Mouse (Mus musculus): ENCODE measurements around the gene Grn. TPM values are rescaled to one million over a fixed set of nuclear protein-coding genes. Genes with fewer than 3 reads are reported as not detected.

The Grn gene
- total RNA-seq, 2 experiments from 2014 or later: 170 to 175 TPM

DNA sequence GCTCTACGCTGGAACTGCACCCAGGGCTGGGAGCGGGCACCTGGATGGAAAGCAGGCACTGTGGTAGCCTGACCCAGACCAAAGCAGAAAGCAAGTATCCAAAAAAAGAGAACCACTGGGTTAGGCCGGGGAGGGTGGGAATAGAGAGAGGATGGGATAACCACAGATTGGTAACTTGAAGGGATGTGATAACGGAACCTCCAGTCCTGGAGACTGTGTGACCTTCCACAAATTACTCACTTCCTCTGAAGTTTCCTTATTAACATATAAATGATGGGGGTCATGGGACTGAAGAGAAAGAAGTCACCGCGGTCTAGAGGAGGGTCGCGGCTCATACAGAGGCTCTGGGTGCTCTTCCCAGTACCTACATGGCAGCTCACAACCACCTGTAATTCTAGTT lies 10.1 kb downstream of the Grn start:
- DNase-seq (ENCODE audit: low spot score in 2 of 2): no peak

DNA sequence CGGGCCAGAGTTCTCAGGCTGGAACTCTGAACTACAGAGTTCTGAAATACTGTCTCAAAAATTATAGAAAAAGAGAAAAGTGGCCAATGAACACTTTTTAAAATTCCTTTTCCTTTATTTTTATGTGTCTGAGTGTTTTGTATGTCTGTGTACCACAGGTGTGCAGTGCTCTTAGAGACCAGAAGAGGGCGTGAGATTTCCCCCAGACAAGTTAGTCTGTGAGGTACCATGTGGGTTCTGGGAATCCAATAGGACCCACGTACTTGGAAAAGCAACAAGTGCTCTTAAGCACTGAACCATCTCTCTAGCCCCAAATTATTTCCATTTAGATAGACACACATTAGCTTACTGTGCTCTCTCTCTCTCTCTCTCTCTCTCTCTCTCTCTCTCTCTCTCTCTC lies 11.3 kb downstream of the Grn start:
- no peak for DNase-seq (ENCODE audit: low spot score in 2 of 2)

DNA sequence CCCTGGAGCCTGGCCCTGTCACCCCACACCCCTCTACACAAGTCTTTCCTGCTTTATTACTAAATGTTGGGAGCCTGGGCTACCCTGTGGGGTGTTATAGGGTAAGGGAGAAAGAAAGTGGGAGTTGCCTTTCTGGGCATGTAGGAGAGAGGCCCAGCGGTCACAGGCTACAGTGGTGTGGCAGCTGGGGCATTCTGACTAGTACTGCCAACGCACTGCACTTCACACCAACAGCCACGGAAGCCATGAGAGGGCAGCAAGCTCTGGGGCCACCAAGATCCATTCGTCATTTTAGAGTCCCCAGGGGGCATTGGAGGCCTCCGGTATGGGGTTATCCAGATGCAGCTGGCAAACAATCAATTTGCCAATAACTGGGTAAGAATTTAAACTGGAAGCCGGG lies 12.0 kb downstream of the Grn start:
- no peak for DNase-seq (ENCODE audit: low spot score in 2 of 2)

DNA sequence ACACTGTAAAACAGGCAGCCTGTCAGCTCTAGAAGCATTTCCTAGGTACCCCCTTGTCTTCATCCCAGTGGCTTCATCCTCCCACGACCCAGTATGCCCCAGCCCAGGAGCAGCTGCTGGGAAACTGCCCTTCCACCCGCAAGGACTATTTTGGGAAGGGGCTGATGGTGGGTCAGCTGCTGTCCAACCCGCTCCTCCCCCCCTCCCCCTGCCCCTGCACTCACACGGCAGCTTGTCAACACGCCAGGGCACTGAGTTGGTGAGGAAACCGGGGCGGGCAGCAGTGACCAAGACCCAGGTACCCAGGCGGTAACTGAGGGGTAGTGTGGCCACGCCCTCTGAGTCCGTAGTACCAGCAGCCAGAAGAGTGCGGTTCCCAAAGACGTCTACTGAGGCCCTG lies 13.6 kb downstream of the Grn start:
- DNase-seq (ENCODE audit: low spot score in 2 of 2): no peak

DNA sequence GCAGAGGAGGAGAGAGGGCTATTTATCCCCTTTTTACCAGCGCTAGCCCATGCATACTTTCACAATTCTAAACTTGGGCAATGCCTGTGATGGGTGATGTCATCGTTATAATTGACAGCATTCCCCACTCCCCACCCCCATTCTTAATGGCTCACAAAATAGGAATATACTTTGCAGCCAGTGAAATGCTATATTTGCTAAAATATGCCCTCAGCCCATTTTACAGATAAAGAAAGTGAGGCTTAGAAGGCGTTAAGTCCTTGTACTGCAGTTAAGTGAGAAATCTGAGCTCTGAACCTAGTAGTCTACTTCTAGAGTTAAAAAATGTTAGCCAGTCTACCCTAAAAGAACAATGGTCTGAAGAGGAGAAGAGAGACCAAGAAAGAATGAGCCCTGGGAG lies 14.2 kb downstream of the Grn start:
- no peak for DNase-seq (ENCODE audit: low spot score in 2 of 2)

DNA sequence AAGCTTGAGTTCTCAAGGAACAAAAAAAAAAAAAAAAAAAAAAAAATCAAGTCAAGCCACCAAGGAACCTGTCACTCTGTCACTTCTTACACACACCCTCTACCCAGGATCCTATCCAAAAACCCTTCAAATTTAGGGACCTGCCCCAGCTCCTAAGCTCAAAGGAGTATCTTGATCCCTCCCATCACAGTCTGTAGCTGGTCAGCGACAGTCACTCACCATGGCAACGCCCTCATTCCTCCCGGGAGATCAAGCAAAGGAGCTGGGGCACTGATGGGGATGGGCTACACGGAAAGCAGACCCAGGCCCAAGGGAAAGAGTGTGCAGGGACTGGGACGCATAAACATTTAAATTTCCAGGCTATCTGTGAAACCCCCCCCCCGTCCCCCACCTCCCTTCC lies 14.7 kb downstream of the Grn start:
- no peak for DNase-seq (ENCODE audit: low spot score in 2 of 2)

DNA sequence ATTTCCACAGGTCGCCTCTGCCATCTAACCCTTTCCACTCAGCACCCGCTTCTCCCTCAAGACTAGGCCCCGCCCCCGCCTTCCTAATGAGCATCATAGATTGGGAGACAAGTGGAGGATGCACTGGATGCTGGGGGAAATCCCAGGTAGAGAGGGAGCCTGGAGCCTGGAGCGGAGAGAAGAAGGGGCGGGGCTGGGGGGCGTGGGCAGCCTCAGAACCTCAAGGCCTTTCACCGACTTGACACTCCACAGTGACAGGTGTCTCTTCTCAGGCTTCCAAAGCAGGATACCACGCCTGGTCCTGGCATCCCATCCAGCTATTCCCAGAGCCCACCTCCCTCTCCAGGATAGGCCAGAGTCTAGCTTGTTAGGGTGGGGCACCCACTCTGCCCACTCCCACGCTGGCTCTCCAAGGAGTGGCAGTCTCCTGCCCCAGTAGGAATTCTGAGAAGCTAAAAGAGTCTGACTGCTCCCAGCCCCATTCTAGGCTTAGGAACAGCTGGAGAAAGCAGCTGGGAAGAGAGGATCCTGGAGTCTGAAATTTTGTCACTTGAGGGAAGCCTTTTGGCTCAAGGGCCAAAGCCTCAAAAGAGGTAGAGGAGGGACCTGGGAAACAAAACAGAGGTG lies 15.3 kb downstream of the Grn start:
- DNase-seq (ENCODE audit: low spot score in 2 of 2): no peak

DNA sequence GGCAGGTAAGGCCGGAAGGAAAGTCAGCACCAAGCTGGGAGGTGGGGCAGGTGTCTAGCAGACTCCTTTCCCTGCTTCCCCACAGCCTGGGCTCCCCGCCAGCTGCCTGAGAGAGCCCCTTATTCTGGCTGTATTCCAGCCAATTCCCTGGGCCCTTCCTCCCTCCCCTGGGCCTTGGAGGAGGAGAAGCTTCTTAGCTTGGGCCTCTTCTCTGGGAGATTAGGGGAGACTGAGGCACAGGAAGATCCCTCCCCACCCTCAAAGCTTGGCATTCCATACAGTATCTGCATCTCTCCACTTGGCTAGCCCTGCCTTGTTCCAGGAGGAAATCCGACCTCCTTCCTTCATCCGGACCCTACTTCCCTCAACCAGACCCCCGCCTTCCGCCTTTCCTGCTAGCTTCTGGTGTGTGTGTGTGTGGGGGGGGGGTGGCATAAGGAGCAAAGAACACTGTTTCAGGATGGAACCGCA lies 15.8 kb downstream of the Grn start:
- no peak for DNase-seq (ENCODE audit: low spot score in 2 of 2)

DNA sequence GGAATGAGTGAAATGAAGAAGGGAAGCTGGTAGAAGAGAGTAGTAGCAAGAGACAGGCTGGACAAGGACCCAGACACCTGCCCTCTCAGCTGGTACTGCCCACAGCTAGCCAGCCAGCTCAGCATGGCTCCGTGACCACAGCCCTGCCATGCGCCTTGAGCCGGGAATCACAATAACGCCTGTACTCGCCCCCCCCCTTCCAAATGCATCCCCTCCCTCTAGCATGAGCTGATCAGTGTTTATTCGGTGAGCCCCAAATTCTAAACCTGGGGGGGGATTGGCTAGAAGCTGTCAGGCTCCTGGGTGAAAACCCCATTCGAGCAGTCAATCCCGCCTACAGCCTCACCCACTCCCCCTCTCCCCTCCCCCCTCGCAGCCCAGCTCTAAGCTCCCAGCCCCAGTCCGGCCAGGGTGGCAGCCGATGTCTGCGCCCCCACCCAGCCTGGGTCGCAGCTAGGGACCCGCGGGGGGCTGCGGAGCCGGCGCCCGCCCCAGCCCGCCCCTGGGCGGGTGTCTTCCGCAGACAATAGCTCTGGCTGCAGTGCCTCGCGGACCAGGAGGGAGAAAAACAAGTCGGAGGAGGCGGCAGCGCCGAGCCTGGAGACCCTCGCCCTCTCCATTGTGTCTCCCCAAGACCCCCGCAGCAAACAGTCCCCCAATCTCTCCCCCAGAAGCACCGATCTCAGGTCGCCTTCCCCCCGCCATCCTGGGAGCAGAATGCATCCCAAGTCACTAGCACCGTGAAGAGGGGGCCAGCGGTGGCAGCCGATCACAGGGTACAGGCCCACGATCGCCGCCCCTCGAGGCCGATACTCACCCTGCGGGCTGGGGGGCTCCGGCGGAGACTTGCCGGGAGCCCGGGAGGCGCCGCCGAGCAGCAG lies 16.7 kb downstream of the Grn start:
- no peak for DNase-seq (ENCODE audit: low spot score in 2 of 2)

DNA sequence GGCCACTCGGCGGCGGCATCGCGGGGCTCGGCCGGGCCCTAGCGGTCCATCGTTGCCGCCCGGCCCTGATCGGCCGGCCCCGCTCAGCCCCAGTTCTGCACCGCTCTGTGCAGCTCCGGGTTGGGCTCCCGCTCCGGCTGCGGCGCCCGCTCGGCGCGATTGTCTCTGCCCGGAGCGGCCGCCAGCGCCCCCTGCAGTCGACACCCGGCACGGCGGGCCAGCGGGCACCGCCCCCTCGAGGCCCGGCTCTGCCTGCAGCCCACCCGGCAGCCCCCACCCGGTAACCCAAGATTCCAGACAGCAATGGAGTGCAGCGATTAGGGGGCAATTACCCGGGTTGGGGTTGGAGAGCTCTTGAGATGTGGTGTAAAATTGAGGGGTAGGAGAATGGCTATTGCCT lies 17.4 kb downstream of the Grn start, which contains the start of gene Fam171a2:
Gene Fam171a2 (minus strand): TSS at position 186 of the 400 bp plus-strand sequence.
- DNase-seq (ENCODE audit: low spot score in 2 of 2): peak in 1 of 2 experiments; percentile 69

DNA sequence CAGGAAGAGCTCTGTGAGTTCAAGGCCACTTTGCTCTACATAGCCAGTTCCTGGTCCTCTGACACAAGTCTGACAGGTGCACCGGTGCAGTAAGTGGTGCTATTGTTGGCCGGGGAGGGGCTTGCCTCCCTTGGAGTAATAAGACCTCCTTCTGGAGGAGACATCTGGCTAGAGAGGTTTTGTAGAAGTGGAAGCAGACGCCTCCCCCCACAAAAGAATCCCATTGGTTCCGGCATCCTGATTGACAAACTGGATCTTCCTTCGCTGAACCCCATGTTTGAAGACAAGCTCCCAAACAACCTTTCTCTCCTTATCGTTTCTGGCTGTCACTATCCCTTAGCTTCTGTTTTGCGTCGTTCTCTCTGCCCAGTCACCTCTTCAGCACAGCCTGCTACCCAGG lies 18.2 kb downstream of the Grn start:
- DNase-seq (ENCODE audit: low spot score in 2 of 2): no peak

DNA sequence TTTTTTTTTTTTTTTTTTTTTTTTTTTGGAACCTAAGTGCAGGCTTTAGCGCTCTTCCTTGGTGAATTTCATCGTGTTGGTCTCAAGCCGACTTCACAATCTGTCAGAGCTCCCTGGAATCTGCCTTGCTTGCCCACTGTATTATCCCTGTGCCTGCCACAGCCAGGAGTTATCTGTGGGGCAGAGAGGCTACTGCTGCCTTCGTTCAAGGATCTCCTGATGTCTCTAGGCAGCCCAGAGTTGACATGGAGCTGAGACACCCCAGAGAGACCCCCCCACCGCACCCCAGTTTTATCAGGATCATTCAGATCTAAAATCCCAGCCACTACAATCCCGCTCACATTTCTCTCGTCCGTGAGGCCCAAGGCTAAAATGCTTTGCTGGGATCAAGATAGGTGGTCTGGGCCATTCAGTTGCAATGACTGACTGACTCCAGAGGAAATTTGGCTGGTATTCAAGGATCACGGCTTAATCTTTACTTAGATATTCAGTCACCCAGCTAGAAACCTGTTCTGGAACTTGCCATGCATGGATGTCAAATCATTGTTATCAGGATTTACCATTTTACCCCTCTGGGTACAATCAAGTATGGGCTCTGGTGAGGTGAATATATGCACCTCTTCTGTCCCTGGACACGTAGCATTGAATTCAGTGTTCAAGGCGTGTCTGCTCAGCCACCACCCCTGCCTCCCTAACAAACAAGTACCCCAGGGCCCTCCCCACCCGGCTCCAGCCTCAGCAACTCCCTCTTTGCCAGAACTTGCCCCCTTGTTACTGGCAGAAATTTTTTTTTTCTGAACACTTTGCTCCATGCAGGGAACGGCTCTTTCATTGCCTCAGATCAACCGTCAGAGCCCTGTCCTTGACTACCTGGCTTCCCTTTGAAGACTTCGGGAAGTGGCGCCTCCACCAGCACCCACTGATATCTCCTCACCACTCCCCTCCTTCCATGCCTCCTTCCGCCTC lies 19.2 kb downstream of the Grn start:
- DNase-seq (ENCODE audit: low spot score in 2 of 2): no peak

DNA sequence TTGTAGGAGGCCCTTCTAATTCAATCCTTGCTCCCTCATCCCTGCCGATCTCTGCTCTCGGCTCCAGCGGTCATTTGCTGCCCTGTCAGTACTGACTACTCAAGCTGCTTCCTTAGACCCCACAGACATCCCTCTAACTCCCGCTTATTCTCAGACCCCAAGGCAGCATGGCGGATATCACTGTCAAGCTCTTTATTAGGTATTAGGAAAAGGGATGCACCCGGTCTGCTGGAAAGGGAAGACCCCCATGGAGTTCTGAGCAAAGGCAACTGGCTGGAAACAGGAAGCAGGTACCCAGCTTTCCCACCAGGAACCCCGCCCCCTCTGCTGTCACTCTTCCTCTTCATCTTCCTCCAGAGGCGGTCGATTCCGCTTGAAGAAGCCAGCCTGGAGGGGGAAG lies 23.0 kb downstream of the Grn start:
- no peak for DNase-seq (ENCODE audit: low spot score in 2 of 2)

DNA sequence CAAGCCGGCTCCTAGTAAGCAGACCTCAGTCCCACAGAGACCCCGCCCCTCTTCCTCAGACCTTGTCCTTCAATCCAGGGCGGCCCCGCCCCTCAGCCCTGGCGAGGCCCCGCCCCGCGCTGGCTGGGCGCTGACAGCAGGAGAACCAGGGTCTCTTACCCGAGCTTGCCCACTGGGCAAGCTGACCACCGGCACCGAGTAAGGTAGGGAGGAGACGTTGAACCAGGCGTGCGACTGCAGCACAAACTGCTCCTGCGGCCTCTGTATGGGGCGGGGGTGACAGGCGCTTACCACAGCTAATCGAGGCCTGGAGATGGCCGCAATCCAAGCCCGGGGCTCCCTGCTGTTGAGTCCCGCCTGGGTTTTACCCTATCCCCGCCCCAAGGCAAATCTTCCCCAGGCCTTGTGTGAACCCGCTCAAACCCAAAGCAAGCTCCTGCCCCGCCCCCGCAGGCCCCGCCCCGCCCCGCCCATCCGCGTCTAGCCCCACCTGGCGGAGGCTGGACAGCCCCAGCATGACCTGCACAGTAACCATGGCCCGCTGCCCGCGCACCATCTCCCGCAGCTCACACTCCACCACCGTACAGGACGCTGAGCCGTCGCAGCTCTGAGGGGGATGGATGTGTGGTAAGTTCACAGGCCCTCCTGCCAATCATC lies 25.8 kb downstream of the Grn start:
- DNase-seq (ENCODE audit: low spot score in 2 of 2): no peak

DNA sequence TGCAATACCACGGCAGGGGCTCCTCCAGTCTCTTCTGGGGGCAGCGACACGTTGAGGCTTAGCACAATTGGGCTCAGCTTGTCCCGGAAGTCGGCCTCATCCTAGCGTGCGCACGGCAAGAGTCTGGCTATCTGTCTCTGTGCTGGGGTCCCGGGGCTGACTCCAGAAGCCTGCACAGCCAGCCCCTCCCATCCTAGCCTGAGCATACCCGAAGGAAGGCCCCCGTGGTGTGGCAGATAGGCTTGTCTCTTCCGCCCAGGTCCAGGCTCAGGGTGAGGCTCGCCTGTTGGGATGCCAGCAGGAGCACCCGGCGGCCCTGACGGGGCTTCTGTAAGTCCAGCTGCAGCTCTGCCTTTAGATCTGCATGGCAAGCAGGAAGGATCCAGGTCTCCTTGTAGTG lies 30.4 kb downstream of the Grn start:
- no peak for DNase-seq (ENCODE audit: low spot score in 2 of 2)

DNA sequence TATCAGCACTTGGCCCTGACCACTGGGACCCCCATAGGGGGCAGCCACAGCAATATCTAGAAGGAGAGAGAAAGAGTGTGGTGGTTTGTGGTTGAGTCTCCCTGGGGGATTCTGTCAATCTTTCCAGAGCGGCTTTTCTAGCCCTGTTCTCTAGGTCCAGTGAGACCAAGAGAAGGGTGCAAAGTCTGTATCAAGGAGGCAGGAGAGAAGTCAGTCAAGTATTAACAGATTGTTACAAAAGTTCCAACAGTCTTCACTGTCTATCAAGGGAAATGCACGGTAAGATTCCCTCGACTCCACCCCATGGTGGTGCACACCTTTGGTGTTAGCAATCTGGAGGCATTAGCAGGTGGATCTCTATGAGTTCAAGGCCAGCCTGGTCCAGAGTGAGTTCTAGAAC lies 31.6 kb downstream of the Grn start:
- DNase-seq (ENCODE audit: low spot score in 2 of 2): no peak

DNA sequence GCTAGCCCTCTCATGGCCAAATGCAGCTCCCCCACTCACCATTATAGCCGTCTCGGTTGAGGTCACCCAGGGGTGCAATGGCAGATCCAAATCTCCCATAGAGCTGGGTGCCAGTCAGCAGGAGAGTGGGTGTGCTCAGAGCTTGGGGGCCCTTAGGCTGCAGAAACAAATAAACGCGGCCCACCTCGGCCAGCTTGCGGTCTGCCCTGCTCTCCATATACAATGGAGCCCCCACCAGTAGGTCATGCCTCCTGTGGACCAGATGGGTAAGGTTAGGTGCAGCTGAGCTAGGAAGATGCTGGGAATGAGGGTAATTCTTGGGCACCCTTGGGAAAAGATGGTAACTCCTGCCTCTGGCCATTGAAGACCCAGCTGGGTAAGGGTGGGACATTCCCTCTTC lies 34.8 kb downstream of the Grn start:
- DNase-seq (ENCODE audit: low spot score in 2 of 2): no peak

DNA sequence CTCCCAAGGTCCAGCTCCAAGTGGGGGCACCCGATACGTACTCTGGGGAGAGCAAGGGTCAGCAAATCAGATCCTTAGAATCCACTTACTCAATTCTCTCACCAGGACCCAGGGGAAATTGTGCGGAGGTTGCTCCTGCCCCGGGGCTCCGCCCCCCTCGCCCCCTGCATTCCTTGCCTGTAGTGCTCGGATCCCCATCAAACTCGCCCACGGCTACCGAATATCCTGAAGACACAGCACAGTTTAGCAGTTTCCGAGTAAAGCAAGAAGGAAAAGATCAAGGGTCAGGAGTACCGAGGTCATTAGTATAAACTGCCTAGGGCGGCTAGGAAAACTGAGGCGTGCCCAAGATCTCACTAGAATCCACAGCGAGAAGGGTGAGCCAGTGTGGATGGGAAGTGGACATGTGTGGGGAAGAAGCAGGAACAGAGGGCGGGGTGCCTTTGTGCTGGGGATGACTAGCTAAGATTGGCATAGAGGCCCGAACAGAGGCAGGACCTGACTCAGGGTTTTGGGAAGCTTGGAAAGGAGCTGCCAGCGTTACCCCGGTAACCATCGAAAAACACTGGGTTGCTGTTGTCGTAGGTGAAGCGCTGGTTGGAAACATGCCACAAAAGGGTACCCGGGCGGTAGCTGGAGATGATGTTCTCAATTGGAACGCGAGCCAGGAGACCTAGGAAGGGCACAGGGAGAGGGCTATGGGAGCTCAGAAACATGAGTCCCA lies 35.8 kb downstream of the Grn start:
- DNase-seq (ENCODE audit: low spot score in 2 of 2): peak in 1 of 2 experiments; percentile 37

DNA sequence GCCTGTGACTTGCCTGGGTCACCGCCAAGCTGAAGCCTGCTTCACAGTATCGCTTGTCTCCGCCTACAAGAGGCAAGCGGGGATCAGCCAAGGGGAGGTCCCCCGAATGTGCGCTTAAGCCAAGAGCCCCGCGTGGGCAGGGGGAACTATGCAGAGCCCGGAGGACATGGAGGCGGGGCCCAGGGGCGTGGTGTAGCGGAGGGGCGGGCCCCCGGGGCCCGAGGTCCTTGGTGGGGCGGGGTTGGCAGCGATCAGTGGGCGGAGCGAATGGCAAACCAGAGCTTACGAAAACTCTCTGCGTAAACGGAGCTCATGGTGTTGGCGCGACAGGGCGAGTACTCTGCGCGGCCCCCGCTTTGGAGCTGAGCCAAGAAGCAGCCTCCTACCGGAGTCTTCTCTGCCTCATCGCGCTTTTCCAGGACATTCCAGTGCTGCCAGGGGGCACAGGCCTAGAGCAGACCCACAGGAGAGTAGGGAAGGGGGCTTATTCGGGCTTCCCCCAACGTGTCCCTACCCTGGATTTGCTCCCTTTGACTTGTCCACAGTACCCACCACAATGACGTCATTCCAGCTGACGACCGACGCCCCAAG lies 37.0 kb downstream of the Grn start:
- DNase-seq (ENCODE audit: low spot score in 2 of 2): peak; percentile 96 to 97
